Mouse (Mus musculus) cerebellum, adult 2 months (tissue): ENCODE measurements around the gene Manf.

Source experiments
- CTCF ChIP-seq: fragments of 200-500 bp; IDR thresholded peaks from 2 replicates; pipeline ENCODE4 v1.5.1; 2011; ENCODE audit warnings: low read depth, mild to moderate bottlenecking, control low read depth, low read length, moderate library complexity, borderline replicate concordance; ENCODE audit not compliant: insufficient read depth
- POLR2A ChIP-seq: fragments of 200-500 bp; IDR thresholded peaks from 2 replicates; pipeline ENCODE4 v1.6.1; 2011; ENCODE audit warnings: low read length, control low read depth, borderline replicate concordance; ENCODE audit not compliant: insufficient read depth

DNA sequence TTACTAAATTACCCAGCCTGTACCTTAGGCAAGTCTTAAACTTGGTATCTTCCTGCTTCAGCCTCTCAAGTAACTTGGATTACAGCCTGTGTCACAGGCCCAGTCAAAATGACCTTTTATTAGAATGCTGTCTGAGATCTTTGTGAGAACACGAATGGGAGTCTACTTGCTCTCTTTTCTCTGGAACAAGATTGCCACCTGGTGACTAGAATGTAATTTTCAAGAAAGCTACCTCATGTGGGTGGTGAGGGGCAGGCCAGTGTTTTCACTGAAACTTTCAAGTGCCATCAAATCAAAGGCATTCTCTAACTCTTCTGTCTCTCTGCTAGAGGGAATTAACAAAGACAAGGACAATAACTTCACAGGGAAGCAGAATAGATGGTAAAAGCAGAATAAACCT is 22.0 kb upstream of the Manf start:
- TF ChIP-seq CTCF (no peak), POLR2A (no peak)
